Mouse (Mus musculus) layer of hippocampus, adult 2 months (tissue): ENCODE measurements around the gene Mau2. TPM values are rescaled to one million over a fixed set of nuclear protein-coding genes. Genes with fewer than 3 reads are reported as not detected.

ENCODE experiments used
- DNase-seq, 2 experiments: peaks; one replicate each; pipeline ENCODE4 v3.0.0; 2022; ENCODE audit warnings: low spot score in 2 of 2
- H3K27ac ChIP-seq: fragments of 200-600 bp; 2 replicates; pipeline ENCODE4 v1.8.1; 2022
- H3K4me3 ChIP-seq: fragments of 200-600 bp; 2 replicates; pipeline ENCODE4 v1.8.1; 2022; ENCODE audit warnings: mild to moderate bottlenecking
- CTCF ChIP-seq: fragments of 200-600 bp; conservative IDR thresholded peaks from 2 replicates; pipeline ENCODE4 v1.8.1; 2022; ENCODE audit warnings: antibody characterized with exemption, mild to moderate bottlenecking, moderate library complexity
- long read RNA-seq, 2 experiments: library from polyadenylated mRNA; stranded (forward); transcript quantifications; one replicate each; pipeline ENCODE4 v2.0.0; 2021; ENCODE audit warnings: borderline mapping rate in 2 of 2
- total RNA-seq, 2 experiments: library from RNA; stranded (reverse); gene quantifications; 2 replicates each; pipeline ENCODE4 v1.2.3; 2021

Mau2 gene
- 10 to 100 TPM; 73.6 to 74.3 TPM for total RNA-seq
- long read RNA-seq, experiment 1, full-length matches to known transcripts = 38 of 69 reads
- long read RNA-seq, experiment 1, partial matches to known transcripts = 3 of 69 reads
- long read RNA-seq, experiment 1, other reads (novel, unspliced or antisense) = 28 of 69 reads
- long read RNA-seq, experiment 2, full-length matches to known transcripts = 50 of 73 reads
- long read RNA-seq, experiment 2, partial matches to known transcripts = 4 of 73 reads
- long read RNA-seq, experiment 2, other reads (novel, unspliced or antisense) = 19 of 73 reads

DNA sequence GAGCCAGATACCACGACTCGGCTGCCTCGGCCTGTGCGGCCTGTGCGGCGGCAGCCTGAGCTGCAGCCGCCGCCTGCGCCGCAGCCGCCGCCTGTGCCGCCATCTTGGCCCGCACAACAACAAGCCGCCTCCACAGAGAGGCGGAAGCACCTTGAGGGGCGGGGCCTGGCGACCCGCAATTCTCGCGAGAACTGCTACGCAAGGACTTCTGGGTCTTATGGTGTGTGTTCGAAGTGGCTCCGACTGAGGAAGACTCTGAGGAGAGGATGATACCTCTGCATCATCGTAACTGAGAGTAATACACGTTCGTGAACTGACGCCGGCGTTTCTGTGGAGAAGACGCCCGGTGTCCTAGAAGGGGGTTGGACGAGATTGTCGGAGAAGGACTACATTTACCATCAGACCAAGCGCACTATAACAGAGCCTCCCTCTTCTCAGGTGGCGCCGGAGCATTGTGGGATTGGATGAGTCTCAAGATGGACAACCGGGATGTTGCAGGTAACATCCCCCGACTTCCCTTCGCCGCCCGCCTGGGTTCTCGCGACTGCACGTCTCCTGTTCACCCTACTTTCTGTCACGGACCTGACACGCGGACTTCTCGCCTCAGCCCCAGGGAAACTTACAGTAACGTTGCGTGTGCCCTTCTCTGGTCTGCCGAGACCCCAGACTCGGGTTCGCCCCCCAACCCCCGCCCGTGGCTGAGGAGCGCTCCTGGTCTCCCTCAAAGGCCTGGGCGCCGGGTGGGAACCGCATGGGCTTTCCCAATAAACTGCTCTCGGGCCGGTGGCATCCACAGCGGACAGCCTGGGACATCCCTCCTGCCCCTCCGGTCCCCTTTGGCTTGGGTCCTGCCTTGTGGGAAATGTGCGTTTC lies at the start of gene Mau2, which contains the start of gene Sugp1:
Mau2 (minus strand) TSS at position 152 of the 873 bp plus-strand sequence.
Sugp1 (plus strand) TSS at position 231 of the 873 bp plus-strand sequence.
- peak within 1 kb of the TSS; percentile 100 for H3K27ac ChIP-seq
- TF ChIP-seq CTCF = no peak
- H3K4me3 ChIP-seq = peak within 1 kb of the TSS; percentile 75
- peak; percentile 92 to 94 for DNase-seq

DNA sequence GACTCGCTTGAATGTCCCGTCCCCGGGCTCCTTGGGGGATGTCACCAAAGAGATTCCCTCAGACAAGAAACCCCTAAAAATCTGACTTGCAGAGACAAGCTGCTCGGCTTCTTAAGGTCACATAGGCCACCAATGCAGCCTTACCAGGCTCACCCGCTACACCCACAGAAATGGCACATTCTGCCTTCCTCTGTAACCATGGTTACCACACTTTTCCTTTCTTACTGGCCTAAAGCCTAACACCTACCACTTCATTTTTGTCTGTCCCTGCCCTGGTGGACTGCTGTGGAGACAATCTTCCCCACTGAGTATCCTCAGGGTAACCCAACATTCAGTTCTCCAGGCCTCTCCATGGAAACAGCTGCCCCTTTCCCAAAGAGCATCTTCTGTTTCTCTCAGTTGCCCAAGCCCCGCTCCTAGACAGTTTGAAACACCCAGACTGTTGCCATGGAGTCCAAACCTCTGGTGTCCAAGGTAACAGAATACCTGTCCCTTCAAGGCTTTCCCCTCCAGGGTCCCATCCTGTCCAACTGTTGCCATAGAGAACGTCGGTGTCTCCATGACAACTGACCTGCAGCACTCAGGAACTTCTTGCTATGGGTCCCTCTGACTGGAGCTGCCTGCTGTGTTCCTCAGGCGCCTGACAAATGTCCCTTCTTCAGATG lies 46.9 kb upstream of the Mau2 start:
- no peak overlapping the region for H3K4me3 ChIP-seq
- H3K27ac ChIP-seq = no peak overlapping the region
- TF ChIP-seq CTCF = no peak
- no peak for DNase-seq

DNA sequence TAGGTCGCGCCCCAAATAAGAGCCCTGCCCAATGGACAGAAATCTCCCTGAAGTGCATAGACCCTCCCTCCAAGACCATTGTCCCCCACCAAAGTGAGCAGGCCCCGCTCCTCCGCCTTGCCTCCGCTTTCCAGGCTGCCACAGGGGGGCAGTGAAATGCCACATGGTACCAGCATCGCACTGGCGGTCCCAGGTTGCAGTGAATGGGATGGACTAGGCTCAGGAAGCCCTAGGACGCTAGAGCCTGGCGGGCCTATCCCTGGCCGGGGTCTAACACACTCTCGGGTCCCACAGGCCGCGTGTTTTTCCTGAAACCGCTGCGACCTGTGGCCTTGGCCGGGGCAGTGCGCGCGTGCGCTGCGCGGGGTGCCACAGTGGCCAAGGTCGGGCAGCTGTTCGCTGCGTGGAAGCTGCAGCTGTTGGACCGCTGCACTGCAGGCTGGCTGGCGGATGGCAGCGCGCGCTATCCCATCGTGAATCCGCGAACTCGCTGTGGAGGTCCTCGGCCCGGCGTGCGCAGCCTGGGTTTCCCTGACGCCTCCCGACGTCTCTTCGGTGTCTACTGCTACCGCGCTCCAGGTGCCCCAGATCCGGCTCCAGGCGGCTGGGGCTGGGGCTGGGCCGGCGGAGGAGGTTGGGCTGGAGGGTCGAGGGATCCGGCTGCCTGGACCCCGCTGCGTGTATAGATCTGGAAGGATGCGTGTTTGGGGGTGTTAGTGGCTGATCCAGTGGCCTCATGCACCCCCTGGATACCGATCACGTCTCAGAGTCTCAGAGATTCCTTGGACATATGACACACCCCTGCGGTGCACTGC lies 45.5 kb upstream of the Mau2 start:
- peak overlapping the region; percentile 57 for H3K27ac ChIP-seq
- peak; percentile 54 to 73 for DNase-seq
- peak; percentile 90 for TF ChIP-seq CTCF
- peak overlapping the region; percentile 60 for H3K4me3 ChIP-seq

DNA sequence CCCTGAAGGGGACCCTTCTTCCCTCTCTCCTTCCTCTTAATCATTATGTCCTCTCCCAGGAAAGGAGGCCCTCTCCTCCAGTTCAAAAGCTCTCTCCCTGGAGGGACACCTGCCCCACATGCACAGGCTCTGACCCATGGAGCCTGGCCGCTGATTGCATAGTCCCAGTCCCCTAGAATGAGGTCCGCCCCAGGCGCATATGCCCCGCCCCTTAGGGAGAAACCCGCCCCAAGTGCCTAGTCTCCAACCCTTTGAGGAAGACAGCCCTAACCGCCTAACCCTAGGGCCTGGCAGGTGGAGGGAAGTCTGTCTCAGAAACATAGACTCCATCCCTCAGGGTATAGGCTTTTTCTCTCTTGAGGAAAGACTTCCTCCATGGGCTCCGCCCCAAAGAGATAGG lies 44.7 kb upstream of the Mau2 start:
- no peak overlapping the region for H3K27ac ChIP-seq
- TF ChIP-seq CTCF = no peak

GRCm38 (mm10) chr8:70086151-70086550 lies 43.6 kb upstream of the Mau2 start:
- Histone ChIP-seq H3K27ac (no peak overlapping the region), H3K4me3 (no peak overlapping the region)
- TF ChIP-seq CTCF = no peak
- no peak for DNase-seq

More for the DNA sequence above, 44.7 kb upstream of the Mau2 start:
- no peak for DNase-seq
- H3K4me3 ChIP-seq = no peak overlapping the region

DNA sequence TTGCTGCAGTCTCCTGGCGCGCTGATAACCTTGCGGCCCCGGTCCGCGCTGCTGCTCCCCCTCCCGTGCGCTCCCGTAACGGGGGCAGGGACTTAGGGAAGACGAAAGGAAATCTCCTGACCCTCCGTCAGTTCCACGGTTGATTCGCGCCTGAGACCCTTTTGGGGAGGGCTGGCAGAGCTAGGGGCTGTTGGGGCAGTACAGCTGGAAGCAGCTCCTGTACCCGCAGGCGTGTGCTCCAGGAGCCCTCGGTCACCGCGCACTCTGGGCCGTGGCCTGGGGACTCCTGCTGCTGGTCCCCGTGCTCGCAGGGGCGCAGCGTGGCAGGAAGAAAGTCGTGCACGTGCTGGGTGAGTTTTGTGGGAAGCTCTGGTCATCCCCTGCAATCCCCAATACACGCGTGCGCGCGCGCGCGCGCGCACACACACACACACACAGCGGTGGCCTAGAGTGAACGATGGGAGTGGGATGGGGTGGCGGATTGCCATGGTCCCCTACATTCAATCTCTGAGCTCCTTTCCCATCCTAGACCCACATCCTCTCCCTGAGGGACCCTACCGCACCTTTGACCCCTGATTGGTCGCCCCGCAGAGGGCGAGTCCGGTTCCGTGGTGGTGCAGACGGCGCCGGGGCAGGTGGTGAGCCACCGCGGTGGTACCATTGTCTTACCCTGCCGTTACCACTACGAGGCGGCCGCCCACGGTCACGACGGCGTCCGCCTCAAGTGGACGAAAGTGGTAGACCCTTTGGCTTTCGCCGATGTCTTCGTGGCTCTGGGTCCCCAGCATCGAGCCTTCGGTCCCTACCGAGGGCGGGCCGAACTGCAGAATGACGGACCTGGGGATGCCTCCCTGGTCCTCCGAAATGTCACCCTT lies 41.9 kb upstream of the Mau2 start:
- peak; percentile 26; the same call in 1 of the 2 replicates for TF ChIP-seq CTCF
- Histone ChIP-seq H3K27ac (no peak overlapping the region), H3K4me3 (peak overlapping the region; percentile 56)
- no peak for DNase-seq

DNA sequence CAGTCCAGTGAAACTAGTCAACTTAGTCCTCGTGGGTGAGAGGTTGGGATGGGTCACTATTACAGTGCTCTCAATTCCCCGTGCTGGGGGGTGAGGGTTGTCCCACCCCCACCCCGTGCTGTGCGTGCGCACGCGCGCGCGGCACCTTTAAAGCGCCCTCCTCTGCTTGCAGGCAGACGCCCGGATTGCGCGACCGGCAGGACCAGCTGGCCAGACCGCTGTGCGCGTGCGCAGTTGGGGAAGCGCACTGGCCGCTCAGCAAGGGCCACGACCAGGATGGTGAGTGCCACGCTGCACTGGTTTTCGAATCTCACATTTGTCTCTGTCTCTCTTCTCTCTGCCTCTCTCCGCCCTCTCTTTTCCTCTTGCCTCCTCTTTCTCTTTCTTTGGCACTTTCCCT lies 40.8 kb upstream of the Mau2 start, which contains the start of gene Hapln4:
Hapln4 (plus strand) TSS at position 173 of the 400 bp plus-strand sequence.
- DNase-seq = peak; percentile 47 to 53
- 0 out of 2 replicates have a peak, but pooled peaks have one; percentile 10 for TF ChIP-seq CTCF
- Histone ChIP-seq H3K4me3 (peak within 1 kb of the TSS; percentile 56), H3K27ac (peak within 1 kb of the TSS; percentile 18; the same call in 1 of the 2 replicates)

DNA sequence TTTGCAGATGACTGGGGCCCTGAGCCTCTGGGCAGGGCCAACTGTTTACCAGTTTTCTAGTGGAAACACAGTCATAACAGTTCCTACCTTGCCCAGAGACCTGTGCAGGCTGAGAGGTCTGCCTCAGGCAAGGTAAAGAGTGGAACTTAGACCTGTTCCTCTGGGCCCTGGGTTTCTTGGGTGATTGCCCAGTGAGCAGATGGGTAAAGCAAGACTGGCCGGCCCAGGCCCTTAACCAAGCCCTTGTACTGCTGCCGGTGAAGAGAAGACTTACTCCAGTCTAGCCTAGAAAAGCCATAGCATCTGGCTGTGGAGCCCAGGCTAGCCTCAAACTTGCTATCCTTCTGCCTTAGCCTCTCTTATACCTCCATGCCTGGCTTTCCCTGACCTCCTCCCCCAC lies 39.4 kb upstream of the Mau2 start:
- TF ChIP-seq CTCF = no peak
- DNase-seq = no peak
- no peak overlapping the region for H3K4me3 ChIP-seq
- no peak overlapping the region for H3K27ac ChIP-seq

- DNase-seq = no peak
- Histone ChIP-seq H3K27ac (no peak overlapping the region), H3K4me3 (no peak overlapping the region)
- no peak for TF ChIP-seq CTCF
Measured at GRCm38 (mm10) chr8:70073682-70074081, 31.1 kb upstream of the Mau2 start.

- no peak for DNase-seq
- Histone ChIP-seq H3K27ac (no peak overlapping the region), H3K4me3 (no peak overlapping the region)
- TF ChIP-seq CTCF = no peak
Measured at GRCm38 (mm10) chr8:70073120-70073519, 30.6 kb upstream of the Mau2 start.

- no peak for DNase-seq
- TF ChIP-seq CTCF = no peak
Measured at GRCm38 (mm10) chr8:70072441-70073069, 30.0 kb upstream of the Mau2 start, which contains the start of gene Tm6sf2. TSS of gene Tm6sf2 (plus strand) at chr8:70072924.

More at GRCm38 (mm10) chr8:70072441-70073069, 30.0 kb upstream of the Mau2 start, which contains the start of gene Tm6sf2:
- Histone ChIP-seq H3K4me3 (no peak within 1 kb of the TSS; the same call in 1 of the 2 replicates), H3K27ac (no peak within 1 kb of the TSS)
